Comparison of ENCODE assay signal across 8 mouse cellular contexts in genomic region chr4:40852861-40853564, GRCm38 (mm10). TPM values are rescaled to one million over a fixed set of nuclear protein-coding genes. Genes with fewer than 3 reads are reported as not detected.
A peak's percentile ranks its signal among the peaks of the same experiment; 100 is the strongest.
DNase-seq lines count a peak whose midpoint lies in the region; ATAC-seq and TF ChIP-seq lines count a peak whose summit lies in the region.

No protein-coding gene starts in this region.

- peaks cover 18% of the 10 kb centered on the region for H3K36me3 ChIP-seq in G1E (replicated peaks)
- H3K36me3 ChIP-seq in forebrain, embryonic 14.5 days (ENCODE audit: control insufficient read depth, insufficient read depth, low read length) = no peaks in the 10 kb centered on the region
- H3K36me3 ChIP-seq in kidney, postnatal 0 days (ENCODE audit: insufficient read depth, low read length) = peaks cover 4% of the 10 kb centered on the region; the same call in 1 of the 2 replicates
- H3K36me3 ChIP-seq in neural tube, embryonic 12.5 days = no peaks in the 10 kb centered on the region

- peak; percentile 33 for DNase-seq in kidney, adult 11 months
- no peak for DNase-seq in kidney, adult 18-20 months
- DNase-seq in G1E (ENCODE audit: low spot score) (peak; percentile 33), MN1 (ENCODE audit: low spot score) (no peak)
- DNase-seq in forebrain, embryonic 14.5 days (ENCODE audit: low spot score) = peak; percentile 45
- DNase-seq in kidney, postnatal 0 days (ENCODE audit: low spot score) = peak; percentile 63
- no peak for DNase-seq in right cerebral cortex, postnatal 14 days

- peak overlapping the region; percentile 81 for H3K9ac ChIP-seq in forebrain, embryonic 14.5 days (ENCODE audit: low read length)
- H3K9ac ChIP-seq in kidney, postnatal 0 days (ENCODE audit: low read depth, low read length) = peak overlapping the region; percentile 86
- H3K9ac ChIP-seq in neural tube, embryonic 12.5 days = peak overlapping the region; percentile 83

- no peak for ATAC-seq in G1E (ENCODE audit: extremely low read depth, insufficient number of reproducible peaks, low FRiP score, poor library complexity, severe bottlenecking)
- ATAC-seq in forebrain, embryonic 14.5 days = no peak
- ATAC-seq in kidney, postnatal 0 days (replicated peaks; ENCODE audit: low FRiP score, low read depth) = no peak
- ATAC-seq in neural tube, embryonic 12.5 days (ENCODE audit: low FRiP score, low read depth) = no peak; the same call in 1 of the 2 replicates

- H3K27me3 ChIP-seq in G1E (ENCODE audit: insufficient read depth, low read length) = no peaks in the 10 kb centered on the region
- H3K27me3 ChIP-seq in forebrain, embryonic 14.5 days (replicated peaks; ENCODE audit: control insufficient read depth, insufficient read depth, low read length) = no peaks in the 10 kb centered on the region
- no peaks in the 10 kb centered on the region for H3K27me3 ChIP-seq in kidney, postnatal 0 days (ENCODE audit: insufficient read depth, low read length)
- H3K27me3 ChIP-seq in neural tube, embryonic 12.5 days (replicated peaks) = no peaks in the 10 kb centered on the region

- H3K27ac ChIP-seq in forebrain, embryonic 14.5 days (ENCODE audit: low read depth, low read length) = peak overlapping the region; percentile 82
- H3K27ac ChIP-seq in kidney, postnatal 0 days = peak overlapping the region; percentile 94
- H3K27ac ChIP-seq in neural tube, embryonic 12.5 days = peak overlapping the region; percentile 75

- H3K4me1 ChIP-seq in G1E (ENCODE audit: insufficient read depth, low read depth, low read length) = peaks cover 68% of the 10 kb centered on the region
- peaks cover 17% of the 10 kb centered on the region for H3K4me1 ChIP-seq in forebrain, embryonic 14.5 days (ENCODE audit: control insufficient read depth, insufficient read depth, low read length)
- peaks cover 20% of the 10 kb centered on the region; the same call in 1 of the 2 replicates for H3K4me1 ChIP-seq in kidney, postnatal 0 days (replicated peaks; ENCODE audit: insufficient read depth, low read length)
- H3K4me1 ChIP-seq in neural tube, embryonic 12.5 days = peaks cover 27% of the 10 kb centered on the region

- no peak for TF ChIP-seq CTCF in G1E (IDR thresholded peaks at IDR 0.05; ENCODE audit: low read depth, low read length)
- no peak for TF ChIP-seq CTCF in kidney, postnatal 0 days (IDR thresholded peaks at IDR 0.05; ENCODE audit: low read depth)

- H3K4me2 ChIP-seq in forebrain, embryonic 14.5 days (ENCODE audit: low read length) = peak overlapping the region; percentile 84
- peak overlapping the region; percentile 91 for H3K4me2 ChIP-seq in kidney, postnatal 0 days (ENCODE audit: low read length)
- peak overlapping the region; percentile 76 for H3K4me2 ChIP-seq in neural tube, embryonic 12.5 days (replicated peaks)

- peak overlapping the region; percentile 85 for H3K4me3 ChIP-seq in G1E (ENCODE audit: low read depth, low read length)
- H3K4me3 ChIP-seq in forebrain, embryonic 14.5 days (ENCODE audit: low read depth, low read length) = peak overlapping the region; percentile 74
- peak overlapping the region; percentile 69 for H3K4me3 ChIP-seq in kidney, postnatal 0 days (replicated peaks; ENCODE audit: low read depth, low read length)
- H3K4me3 ChIP-seq in neural tube, embryonic 12.5 days = peak overlapping the region; percentile 68

- H3K9me3 ChIP-seq in G1E (replicated peaks) = no peaks in the 10 kb centered on the region
- no peaks in the 10 kb centered on the region for H3K9me3 ChIP-seq in forebrain, embryonic 14.5 days (replicated peaks; ENCODE audit: control insufficient read depth, low read length)
- H3K9me3 ChIP-seq in kidney, postnatal 0 days (replicated peaks; ENCODE audit: low read length) = no peaks in the 10 kb centered on the region
- no peaks in the 10 kb centered on the region for H3K9me3 ChIP-seq in neural tube, embryonic 12.5 days

- 2% methylated on average over 20 of the region's 20 CpGs for WGBS in forebrain, embryonic 14.5 days
- WGBS in kidney, postnatal 0 days = under 1% methylated on average over 20 of the region's 20 CpGs
- WGBS in neural tube, embryonic 12.5 days = 1% methylated on average over 20 of the region's 20 CpGs

RNA-seq across cellular contexts. Expression of gene B4galt1, which starts 0.8 kb away (rescaled TPM):
- 30.3 and 39.1 TPM in 2 replicates for total RNA-seq in G1E (2014; fragmentation: Nextera tagmentation)
- 12.6 and 15.4 TPM in 2 replicates for total RNA-seq in G1E (2017)
- 19.6 and 19.7 TPM in 2 replicates for polyA plus RNA-seq in G1E (2012)
- 6.8 and 7.8 TPM in 2 replicates for polyA plus RNA-seq in forebrain, embryonic 14.5 days (2014; fragmentation: Nextera tagmentation; extraction: Ambion mirVana)
- 35.9 and 38.9 TPM in 2 replicates for polyA plus RNA-seq in kidney, postnatal 0 days (2015; fragmentation: Nextera tagmentation; extraction: Ambion mirVana)
- 12.8 and 14.1 TPM in 2 replicates for polyA plus RNA-seq in neural tube, embryonic 12.5 days (2016; fragmentation: Nextera tagmentation; extraction: Ambion mirVana)

Comparison
In these comparisons a context has a peak if more than half of its experiments do, and no peak if none do; other contexts are left out.
1. DNase-seq: peak in kidney, adult 11 months (single experiment), G1E (single experiment), forebrain, embryonic 14.5 days (single experiment) and kidney, postnatal 0 days (single experiment); none in kidney, adult 18-20 months (single experiment), MN1 (single experiment) and right cerebral cortex, postnatal 14 days (single experiment).
2. Peak in every context shown above with its lines, with median percentiles within 50 percentile points of each other: H3K4me3 ChIP-seq, H3K27ac ChIP-seq, H3K4me2 ChIP-seq and H3K9ac ChIP-seq.